Mouse (Mus musculus): ENCODE results near the gene Mrpl48. TPM values are rescaled to one million over a fixed set of nuclear protein-coding genes. Genes with fewer than 3 reads are reported as not detected.

Gene Mrpl48
- total and polyA plus RNA-seq, 3 experiments = 39.5 to 67.3 TPM; not detected in 1

DNA sequence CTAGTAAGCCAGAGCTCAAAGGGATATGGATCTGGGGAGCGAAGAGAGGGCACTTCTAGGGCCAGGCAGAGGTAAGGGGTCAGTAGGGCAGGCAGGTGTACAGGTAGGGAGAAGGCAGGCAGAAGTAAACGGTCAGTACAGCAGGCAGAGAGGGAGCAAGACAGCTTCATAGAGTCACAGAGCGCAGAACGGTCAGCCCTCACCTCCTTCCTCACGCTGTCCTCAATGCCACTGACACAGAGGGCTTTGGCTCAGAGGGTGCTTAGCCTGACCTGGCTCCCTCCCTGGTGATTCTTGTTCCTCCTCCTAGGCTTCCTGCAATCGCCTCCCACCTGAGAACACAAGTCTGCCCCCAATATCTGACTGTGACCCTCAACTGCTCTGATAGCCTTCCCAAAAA is 42.3 kb upstream of the Mrpl48 start:
- H3K9ac ChIP-seq (ENCODE audit: control insufficient read depth, low read depth, low read length, poor library complexity, severe bottlenecking) = no peak overlapping the region
- no peaks in the 10 kb centered on the region for H3K4me1 ChIP-seq (ENCODE audit: control insufficient read depth in 1 of 2, insufficient read depth in 2 of 2, low read length in 2 of 2)
- H3K27ac ChIP-seq (ENCODE audit: control insufficient read depth, low read depth, low read length) = no peak overlapping the region
- TF ChIP-seq NRF1 (IDR thresholded peaks at IDR 0.05; ENCODE audit: insufficient read depth, low read depth, low read length, poor library complexity, severe bottlenecking) = no peak
- no peak for TF ChIP-seq TBP (IDR thresholded peaks at IDR 0.05; ENCODE audit: low read depth, low read length)
- TF ChIP-seq ZC3H11A (IDR thresholded peaks at IDR 0.05; ENCODE audit: low read depth, low read length) = no peak
- no peak for TF ChIP-seq RAD21 (IDR thresholded peaks at IDR 0.05; ENCODE audit: low read depth, low read length)
- no peak for TF ChIP-seq MAZ (IDR thresholded peaks at IDR 0.05; ENCODE audit: low read depth, low read length)
- TF ChIP-seq ZKSCAN1 (IDR thresholded peaks at IDR 0.05; ENCODE audit: low read depth, low read length) = no peak
- no peak for TF ChIP-seq RCOR1 (IDR thresholded peaks at IDR 0.05; ENCODE audit: low read depth, low read length)
- no peak for TF ChIP-seq E2F4 (IDR thresholded peaks at IDR 0.05; ENCODE audit: borderline replicate concordance, low read depth, low read length)
- TF ChIP-seq MYB (IDR thresholded peaks at IDR 0.05; ENCODE audit: low read depth, low read length) = no peak
- no peak for TF ChIP-seq ZMIZ1 (IDR thresholded peaks at IDR 0.05; ENCODE audit: low read depth, low read length)
- no peaks in the 10 kb centered on the region for H3K27me3 ChIP-seq (ENCODE audit: control insufficient read depth in 1 of 2, insufficient read depth in 2 of 2, low read length in 2 of 2)
- H3K79me2 ChIP-seq (ENCODE audit: control insufficient read depth, insufficient read depth, low read length, poor library complexity) = no peaks in the 10 kb centered on the region
- no peak for DNase-seq (ENCODE audit: low read depth, low spot score)
- H3K36me3 ChIP-seq (ENCODE audit: control insufficient read depth in 1 of 2, insufficient read depth in 2 of 2, low read length in 2 of 2) = no peaks in the 10 kb centered on the region
- no peak overlapping the region for H3K4me3 ChIP-seq (ENCODE audit: control insufficient read depth in 1 of 2, insufficient read depth in 1 of 2, low read depth in 2 of 2, low read length in 2 of 2)
- H3K9me3 ChIP-seq (replicated peaks; ENCODE audit: insufficient read depth, low read length) = no peaks in the 10 kb centered on the region

GRCm38 (mm10) chr7:100649826-100650225 is 41.7 kb upstream of the Mrpl48 start:
- TF ChIP-seq KAT2A (conservative IDR thresholded peaks at IDR 0.05; ENCODE audit: low read depth, low read length) (no peak), MYB (IDR thresholded peaks at IDR 0.05; ENCODE audit: low read depth, low read length) (no peak), TBP (IDR thresholded peaks at IDR 0.05; ENCODE audit: low read depth, low read length) (no peak), BHLHE40 (IDR thresholded peaks at IDR 0.05; ENCODE audit: borderline replicate concordance, low read depth, low read length) (no peak), SMC3 (IDR thresholded peaks at IDR 0.05; ENCODE audit: low read depth, low read length) (no peak), POLR2AphosphoS5 (IDR thresholded peaks at IDR 0.05; ENCODE audit: borderline replicate concordance, low read depth, low read length) (no peak), TAL1 (IDR thresholded peaks at IDR 0.05; ENCODE audit: low read length) (no peak), MEF2A (IDR thresholded peaks at IDR 0.05; ENCODE audit: extremely low read depth, insufficient replicate concordance, low read depth, low read length, poor library complexity, severe bottlenecking) (no peak), RAD21 (IDR thresholded peaks at IDR 0.05; ENCODE audit: low read depth, low read length) (no peak), NELFE (IDR thresholded peaks at IDR 0.05; ENCODE audit: low read depth, low read length) (no peak), ZNF384 (IDR thresholded peaks at IDR 0.05; ENCODE audit: low read depth, low read length) (no peak), USF2 (IDR thresholded peaks at IDR 0.05; ENCODE audit: borderline replicate concordance in 1 of 2, insufficient read depth in 1 of 2, low read depth in 1 of 2, low read length in 2 of 2) (no peak), USF1 (IDR thresholded peaks at IDR 0.05; ENCODE audit: low read depth, low read length) (no peak), MXI1 (IDR thresholded peaks at IDR 0.05; ENCODE audit: low read depth, low read length) (no peak), CHD2 (IDR thresholded peaks at IDR 0.05; ENCODE audit: low read length) (no peak), ELF1 (IDR thresholded peaks at IDR 0.05; ENCODE audit: low read depth, low read length) (no peak), MAX (IDR thresholded peaks at IDR 0.05; ENCODE audit: low read length) (no peak), MAZ (IDR thresholded peaks at IDR 0.05; ENCODE audit: low read depth, low read length) (no peak), POLR2AphosphoS2 (IDR thresholded peaks at IDR 0.05; ENCODE audit: low read length) (no peak)
- no peak for DNase-seq (ENCODE audit: low read depth, low spot score)
- Histone ChIP-seq H3K79me2 (ENCODE audit: control insufficient read depth, insufficient read depth, low read length, poor library complexity) (no peaks in the 10 kb centered on the region), H3K27ac (ENCODE audit: control insufficient read depth, low read depth, low read length) (no peak overlapping the region), H3K9me3 (replicated peaks; ENCODE audit: insufficient read depth, low read length) (no peaks in the 10 kb centered on the region), H3K4me3 (ENCODE audit: control insufficient read depth in 1 of 2, insufficient read depth in 1 of 2, low read depth in 2 of 2, low read length in 2 of 2) (no peak overlapping the region), H3K36me3 (ENCODE audit: control insufficient read depth in 1 of 2, insufficient read depth in 2 of 2, low read length in 2 of 2) (no peaks in the 10 kb centered on the region), H3K4me1 (ENCODE audit: control insufficient read depth in 1 of 2, insufficient read depth in 2 of 2, low read length in 2 of 2) (no peaks in the 10 kb centered on the region), H3K27me3 (ENCODE audit: control insufficient read depth in 1 of 2, insufficient read depth in 2 of 2, low read length in 2 of 2) (no peaks in the 10 kb centered on the region), H3K9ac (ENCODE audit: control insufficient read depth, low read depth, low read length, poor library complexity, severe bottlenecking) (no peak overlapping the region)
